Mouse (Mus musculus): Measurements from ENCODE around the gene Nlrp3.
A peak's percentile ranks its signal among the peaks of the same experiment; 100 is the strongest.

Nlrp3 gene

DNA sequence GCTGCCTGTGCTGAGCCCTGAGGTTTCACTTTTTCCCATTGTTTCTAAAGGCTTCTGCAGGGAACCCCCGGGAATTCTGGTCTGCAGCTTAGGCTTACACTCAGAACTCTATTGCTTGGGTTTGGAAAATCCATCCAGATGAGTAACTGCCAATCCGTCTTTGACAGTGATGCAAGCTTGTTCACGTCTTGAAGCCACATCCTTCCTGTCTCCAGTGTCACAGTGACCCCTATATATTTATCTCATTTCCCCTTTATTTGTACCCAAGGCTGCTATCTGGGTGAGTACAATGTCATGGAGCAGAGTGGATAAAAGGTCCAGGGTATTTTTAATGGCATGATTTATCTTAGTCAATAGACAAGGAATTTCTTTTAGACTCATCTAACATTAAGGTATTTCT, at the start of gene Nlrp3:
Gene Nlrp3, plus strand, starts transcription at position 245 of the 400 bp plus-strand sequence.
- DNase-seq (ENCODE audit: low spot score) = no peak

DNA sequence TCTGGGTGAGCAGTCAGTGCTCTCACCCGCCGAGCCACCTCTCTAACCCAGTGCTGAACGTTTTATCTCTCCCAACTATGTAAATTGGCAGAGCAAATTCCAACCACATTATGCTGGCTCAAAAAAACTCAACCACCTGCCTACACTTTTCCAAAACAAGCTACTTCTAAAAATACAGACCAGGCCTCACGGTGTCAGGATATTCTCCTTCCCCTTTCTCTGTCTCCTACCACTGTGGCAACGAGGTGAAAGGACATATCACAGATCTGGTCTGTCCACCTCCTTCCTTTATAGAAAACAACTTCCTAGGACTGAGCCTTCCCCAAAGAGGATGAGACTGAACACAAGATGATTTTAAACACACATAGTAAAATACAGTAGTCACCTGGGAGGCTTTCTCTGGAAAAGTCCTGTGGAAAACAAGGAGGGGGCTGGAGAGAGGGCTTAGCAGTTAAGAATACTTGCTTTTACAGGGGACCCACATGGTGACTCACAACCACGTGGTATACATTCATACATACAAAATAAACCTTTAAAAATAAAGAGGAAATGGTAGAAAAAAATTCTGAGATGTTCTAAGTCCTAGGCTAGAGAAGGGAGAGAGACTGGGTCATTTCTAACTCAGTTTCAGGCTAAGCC, 44.6 kb upstream of the Nlrp3 start:
- no peak for DNase-seq (ENCODE audit: low spot score)

DNA sequence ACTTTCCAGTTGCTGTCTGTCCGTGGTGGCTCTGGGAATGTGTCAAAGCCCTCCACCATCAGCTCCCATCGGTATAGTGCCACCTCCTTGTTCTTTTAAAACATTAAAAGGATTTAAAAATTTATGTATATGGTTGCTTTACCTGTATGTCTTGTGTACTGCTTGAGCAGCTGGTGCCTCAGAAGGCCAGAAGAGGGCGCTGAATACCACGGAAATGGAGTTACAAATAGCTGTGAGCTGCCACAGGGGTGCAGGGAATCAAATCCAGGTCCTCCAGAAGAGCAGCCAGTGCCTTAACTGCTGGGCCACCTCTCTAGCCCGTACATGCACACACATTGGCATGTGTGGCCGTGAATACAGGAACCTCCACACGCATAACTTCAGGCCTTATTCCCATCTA, 43.6 kb upstream of the Nlrp3 start:
- no peak for DNase-seq (ENCODE audit: low spot score)

DNA sequence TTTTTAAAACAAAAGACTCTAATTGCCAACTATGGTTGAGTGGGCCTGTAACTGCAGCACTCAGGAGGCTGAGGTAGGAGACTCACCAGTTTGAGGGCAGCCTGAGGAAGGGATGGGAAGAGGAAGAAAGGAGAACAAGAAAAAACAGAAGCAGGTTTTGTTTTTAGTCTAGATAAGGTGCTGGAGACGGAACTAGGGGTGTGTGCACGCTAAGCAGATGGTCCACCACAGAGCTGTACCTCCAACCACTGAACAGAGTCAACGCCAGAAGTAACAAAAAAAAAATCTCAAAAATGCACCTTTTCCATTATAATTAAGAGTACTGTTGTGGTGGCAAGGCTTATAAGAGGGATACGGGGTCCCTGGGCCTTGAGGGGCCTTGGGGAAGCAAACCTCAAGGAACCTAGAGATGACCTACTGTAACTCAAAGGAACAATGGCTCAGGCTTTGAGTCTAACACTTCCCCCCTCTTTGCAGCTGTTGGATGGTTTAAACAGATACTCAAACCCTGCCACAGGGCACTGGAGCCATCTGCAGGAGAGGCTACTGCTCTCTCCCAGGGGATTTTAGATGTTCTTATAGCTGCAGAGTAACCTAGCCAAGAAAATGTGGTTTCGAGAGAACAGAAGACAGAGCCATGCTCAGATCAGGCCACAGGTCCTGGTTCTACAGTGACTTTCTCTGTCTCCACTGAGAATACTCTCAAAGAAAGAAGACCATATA, 39.2 kb upstream of the Nlrp3 start:
- DNase-seq (ENCODE audit: low spot score) = no peak

DNA sequence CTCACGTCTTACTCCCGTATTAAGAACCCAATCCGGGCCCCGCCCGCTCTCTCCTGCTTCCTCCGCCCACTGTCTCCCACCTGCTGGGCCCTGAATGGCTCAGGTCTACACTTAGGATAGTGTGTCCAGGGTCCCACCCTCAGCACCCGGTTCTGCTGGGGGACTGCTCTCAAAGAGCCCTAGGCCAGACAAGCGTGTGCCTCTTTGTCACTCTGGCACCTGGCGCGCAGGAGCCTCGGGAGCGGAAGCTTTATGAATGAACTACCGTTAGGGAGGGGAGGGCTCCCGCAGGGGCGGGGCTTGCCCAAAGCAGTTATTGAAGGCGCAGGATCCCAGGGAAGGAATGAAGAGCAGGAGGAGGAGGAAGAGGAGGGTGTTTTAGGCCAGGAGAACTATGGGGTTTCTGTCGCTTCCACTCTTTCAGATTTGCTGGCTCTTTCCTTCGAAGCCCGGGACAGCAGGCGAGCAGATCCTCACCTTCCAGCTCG, 36.0 kb upstream of the Nlrp3 start:
- peak; percentile 53 for DNase-seq (ENCODE audit: low spot score)

DNA sequence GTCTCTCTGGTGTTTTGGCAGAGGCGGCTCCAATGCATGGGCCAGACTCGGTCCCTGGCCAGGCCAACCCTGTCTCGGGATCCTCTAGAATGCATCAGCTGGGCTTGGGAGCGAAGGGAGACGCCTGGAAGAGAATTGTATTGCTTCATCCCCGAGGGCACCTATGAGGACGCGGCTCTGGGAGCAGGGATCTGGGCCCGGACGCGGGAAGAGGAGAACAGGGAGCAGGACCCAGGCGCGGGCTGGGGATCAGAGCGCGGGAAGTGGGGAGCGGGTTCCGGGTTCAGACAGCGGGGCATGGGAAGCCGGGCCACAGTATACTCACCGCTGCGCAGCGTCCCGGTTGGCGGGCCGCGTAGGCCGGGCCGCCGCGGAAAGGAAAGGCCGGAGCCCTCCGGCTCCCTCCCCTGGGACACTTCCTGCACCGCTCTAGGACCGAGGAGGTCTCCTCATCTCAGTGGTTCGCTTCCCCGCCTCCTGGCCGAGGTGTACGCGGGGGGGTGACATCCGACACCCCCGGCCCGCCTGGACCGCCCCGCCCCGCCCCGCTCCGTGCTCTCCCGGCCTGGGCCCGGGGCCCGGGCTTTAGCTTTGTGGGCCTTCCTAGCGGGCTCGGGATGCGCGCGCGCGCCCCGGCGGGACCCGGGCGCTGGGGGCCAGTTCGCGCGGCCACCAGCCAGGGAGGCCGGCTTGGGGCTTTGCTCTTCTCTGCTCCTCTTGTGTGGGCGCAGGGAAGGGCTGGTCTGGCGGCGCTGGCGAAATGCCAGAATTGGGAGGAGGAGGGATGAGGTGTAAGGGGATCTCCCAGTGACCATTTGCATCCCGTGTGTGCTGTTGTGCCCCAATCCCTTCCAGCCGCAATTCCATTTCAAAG, 35.3 kb upstream of the Nlrp3 start:
- peak; percentile 89 for DNase-seq (ENCODE audit: low spot score)

DNA sequence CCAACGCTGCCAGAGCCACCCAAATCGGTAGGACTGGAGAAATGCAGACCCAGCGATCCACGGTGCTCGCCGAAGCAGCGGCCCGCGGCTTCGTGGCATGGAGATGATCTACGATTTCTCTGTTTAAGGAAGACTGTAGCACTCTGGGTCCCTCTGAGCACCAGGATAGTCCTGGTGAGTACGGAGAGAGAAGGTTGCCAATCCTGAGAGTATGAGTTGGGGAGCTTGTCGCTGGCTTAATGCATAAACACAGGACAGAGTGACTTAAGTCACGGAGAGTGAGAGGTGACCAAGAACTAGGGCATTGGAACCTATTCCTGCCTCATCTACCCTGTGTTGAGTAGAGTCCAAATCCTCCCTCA, 34.7 kb upstream of the Nlrp3 start:
- no peak for DNase-seq (ENCODE audit: low spot score)

DNA sequence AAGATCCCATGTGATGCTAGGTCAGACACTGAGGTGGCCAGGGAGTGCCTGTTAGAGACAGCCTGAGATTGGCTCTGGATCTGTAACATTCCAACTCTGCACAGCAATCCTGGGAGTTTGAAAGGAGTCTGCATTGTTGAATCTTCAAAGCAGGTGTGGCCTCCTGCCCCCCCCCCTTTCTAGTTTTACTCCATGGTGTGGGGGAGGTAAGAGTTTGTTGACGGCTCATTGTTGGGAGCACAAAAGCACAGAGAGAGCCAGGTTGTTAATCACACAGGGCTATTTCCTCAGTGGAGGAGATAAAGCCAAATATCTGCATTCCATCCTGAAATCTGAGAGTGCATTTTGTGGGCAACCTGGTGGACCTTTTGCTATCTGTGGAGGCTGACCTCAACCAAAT, 29.8 kb upstream of the Nlrp3 start:
- no peak for DNase-seq (ENCODE audit: low spot score)

DNA sequence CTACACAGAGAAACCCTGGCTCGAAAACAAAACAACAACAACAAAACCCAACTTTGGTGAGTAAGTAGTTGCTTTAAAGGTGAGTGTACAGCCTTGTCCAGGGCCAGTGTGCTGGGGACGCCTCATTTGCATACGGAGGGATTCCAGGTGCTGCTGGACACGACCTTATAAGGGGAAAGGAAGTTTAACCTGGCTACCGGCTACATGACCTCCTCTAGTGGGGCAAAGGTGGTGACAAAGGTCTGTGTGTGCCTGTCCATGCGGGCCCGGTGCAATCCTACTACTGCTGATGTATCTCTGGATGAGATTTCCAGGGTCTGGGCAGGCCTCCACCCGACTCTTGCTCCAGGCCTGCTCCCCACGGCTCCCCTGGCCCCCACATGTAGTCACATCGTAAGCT, 28.6 kb upstream of the Nlrp3 start:
- no peak for DNase-seq (ENCODE audit: low spot score)

DNA sequence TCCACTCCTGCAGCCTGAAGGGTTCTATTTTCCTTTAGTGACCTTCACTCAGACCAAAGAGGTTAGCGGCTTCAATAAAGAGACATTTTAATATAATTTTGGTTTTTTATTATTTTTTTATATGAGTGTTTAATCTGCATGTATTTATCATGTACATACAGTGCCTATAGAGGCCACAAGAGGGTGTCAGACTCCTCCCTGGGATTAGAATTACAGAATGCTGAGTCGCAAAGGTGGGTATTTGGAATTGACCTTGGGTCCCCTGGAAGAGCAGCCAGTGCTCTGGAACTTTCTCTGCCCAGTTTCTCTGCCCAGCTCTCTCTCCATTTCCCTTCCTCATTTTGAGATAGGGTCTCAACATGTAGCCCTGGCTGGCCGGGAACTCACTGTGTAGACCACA, 27.8 kb upstream of the Nlrp3 start:
- no peak for DNase-seq (ENCODE audit: low spot score)

DNA sequence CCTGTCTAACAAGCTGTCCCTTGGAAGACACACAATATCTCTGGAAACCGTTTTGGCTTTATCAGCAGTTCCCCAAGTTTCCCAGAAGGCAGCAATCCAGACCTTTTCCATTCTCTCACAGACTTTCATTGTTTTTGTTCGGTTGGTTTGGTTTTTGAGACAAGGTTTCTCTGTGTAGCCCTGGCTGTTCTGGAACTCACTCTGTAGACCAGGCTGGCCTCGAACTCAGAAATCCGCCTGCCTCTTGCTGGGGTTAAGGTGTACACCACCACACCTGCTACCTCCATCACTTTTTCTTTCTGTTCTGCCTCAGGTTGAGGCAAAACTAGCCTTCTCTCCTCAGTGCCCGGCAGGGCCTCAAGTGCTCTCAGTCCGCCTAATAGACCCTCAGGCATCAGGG, 27.0 kb upstream of the Nlrp3 start:
- no peak for DNase-seq (ENCODE audit: low spot score)

DNA sequence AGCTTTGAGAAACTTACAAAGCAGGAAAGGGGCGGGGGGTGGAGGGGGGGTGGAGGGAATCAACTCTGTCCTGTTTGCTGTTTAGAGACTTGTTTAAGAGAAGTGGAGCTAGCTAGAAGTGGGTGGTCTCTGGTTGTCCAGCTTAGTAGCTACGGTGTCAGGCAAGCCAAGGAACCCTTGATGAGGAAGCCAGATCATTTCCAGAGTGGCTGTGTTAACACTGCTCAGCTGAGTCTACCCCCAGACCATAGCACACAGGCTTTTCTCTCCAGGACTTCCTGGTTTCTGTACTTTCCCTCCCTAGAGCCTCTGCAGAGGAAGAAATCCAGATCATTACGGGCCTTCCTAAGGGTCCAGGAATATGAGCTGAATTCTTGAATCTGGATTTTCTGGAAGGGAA, 26.6 kb upstream of the Nlrp3 start:
- DNase-seq (ENCODE audit: low spot score) = no peak

DNA sequence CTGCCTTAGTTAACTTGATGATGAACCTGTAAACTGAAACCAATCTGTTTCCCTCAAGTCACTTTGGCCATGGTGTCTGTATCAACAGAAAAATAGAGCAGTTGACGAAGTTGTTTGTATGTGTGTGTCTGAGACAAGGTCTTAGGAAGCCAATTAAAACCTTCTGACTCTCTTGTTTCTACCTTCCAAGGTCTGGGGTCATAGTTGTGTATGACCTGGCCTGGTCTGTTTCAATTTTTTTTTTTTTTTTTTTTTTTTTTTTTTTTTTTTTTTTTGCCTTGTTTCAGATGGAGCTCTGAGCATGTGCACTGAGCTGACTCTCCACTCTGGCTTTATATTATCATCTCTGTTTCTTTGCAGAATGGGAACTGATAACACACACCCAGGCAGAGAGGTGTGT, 23.9 kb upstream of the Nlrp3 start:
- no peak for DNase-seq (ENCODE audit: low spot score)

DNA sequence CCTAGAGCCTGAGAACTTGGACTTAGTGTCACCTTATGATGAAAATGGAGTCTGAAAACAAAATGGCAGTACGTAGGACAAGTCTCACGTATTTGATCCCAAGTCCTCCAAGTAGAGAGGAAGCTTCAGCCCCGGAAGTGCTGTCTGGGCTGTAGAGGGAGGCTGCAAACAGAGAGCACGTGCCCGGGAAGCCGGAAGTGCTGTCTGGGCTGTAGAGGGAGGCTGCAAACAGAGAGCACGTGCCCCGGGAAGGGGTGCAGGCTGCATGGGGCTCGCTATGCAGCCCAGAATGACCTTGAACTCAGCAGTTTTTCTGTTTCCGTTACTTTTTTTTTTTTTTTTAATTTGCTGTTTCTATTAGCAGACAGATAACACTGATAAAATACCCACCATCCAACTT, 23.1 kb upstream of the Nlrp3 start:
- DNase-seq (ENCODE audit: low spot score) = no peak

DNA sequence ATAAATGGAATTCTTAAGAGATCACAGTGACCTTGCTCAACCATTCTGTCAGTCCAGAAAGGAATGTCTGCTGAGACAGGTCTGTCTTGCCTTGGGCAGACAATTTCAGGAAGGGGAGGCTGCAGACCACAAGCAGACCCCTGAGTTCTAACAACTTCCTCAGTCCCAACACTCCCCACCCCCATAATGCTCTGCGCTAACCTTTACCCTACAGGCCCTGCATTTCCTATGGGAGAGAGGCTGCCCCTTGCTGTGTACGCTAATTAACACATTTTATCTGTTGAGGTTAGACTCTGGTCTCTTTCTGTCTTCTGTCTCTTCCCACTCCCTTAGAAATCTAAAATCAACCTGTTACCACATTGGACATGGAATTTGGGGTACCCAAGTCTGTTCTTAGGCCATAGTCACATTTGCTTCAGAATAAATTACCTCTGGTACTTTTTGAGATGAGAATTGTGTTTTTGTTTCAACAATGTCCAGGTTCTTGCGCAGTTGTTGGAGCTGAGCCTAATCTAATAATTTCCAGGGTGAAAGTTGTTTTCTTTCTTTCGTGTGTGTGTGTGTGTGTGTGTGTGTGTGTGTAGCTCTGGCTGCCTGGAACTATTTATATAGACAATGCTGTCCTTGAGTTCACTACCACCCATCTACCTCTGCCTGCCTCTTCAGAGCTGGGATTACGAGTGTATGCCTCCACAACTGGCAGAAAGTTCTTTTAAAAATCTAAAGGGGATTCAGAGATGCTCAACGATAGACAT, 21.4 kb upstream of the Nlrp3 start:
- DNase-seq (ENCODE audit: low spot score) = no peak

DNA sequence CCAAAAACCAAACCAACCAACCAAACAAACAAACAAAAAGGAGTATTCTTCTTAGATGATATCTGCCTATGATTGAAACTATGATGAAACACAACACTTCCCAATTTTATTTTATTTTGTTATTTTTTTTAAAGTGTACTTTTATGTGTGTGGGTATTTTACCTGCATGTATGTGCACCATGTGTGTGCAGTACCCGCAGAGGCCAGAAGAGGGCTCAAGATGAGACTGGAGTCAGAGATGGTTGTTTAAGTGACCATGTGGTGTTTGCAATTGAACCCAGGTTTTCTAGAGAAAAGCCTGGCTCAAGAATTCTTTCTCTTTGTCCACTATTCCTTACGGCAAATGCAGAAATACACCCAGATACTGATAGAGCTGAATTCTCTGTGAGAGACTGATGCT, 17.2 kb upstream of the Nlrp3 start:
- no peak for DNase-seq (ENCODE audit: low spot score)

DNA sequence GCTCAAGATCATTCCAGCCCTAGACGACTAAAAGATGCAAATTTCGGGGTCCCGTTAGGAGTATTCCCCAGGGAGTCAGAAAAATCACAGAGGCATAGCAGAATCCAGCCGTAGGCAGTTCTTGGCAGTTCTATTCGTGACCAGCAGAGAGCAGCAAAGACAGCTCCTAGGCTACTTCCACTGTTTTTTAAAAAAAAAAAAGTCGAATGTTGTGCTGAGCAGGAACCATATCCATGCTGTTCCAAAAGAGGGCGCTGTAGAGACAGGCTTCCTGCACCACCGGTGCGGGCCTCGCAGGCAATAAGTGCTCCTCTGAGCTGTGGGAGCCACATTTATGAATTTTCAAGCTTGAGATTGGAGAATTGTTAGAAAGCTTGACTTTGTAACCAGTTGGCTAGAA, 16.1 kb upstream of the Nlrp3 start:
- peak; percentile 52 for DNase-seq (ENCODE audit: low spot score)

DNA sequence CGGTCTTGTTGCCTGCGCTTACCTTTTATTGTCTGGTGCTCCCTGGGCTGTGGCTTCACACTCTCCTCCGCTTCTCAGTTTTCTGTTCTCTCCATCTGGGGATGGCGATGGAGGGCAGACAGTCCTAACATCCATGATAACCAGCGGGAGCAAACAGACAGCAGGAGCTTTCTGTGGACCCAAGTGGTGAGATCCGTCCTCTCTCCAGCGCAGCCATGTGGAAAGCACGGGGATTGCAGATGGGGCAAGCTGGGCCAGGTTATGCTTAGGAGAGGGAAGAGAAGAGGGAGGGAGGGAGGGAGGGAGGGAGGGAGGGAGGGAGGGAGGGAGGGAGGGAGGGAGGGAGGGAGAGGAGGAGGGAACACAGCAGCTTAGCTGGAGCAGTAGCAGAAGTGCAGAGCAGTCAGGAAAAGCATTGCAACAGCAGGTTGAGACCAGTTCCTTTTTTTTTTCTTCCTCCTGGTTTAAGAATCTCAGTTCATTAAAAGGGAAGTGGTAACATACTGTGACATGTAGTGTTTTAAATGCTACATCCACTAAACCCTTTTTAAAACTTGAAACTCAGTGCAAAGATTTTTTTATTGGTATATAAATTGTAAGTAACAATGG, 14.8 kb upstream of the Nlrp3 start, which contains the start of gene Zkscan17:
Gene Zkscan17, minus strand, starts transcription at position 280 of the 609 bp plus-strand sequence.
- no peak for DNase-seq (ENCODE audit: low spot score)

DNA sequence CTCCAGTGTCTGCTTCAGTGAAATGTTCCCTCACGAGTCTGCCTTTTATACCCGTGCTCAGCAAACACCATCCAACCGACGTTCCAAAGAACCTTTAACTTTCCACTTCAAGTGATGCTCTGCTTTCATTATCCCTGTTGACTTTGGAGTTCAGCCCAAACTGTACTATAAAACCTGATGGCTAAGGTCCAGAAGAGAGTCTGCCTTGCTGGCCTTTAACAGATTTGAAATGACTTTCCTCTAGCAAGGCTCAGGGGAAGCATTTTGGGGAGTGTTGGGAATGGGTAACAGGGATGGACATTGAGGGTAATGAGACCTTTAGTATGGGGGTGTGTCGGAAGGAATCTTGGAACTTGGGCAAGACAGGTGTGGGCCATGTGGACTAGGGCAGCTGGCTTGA, 11.1 kb upstream of the Nlrp3 start:
- no peak for DNase-seq (ENCODE audit: low spot score)

DNA sequence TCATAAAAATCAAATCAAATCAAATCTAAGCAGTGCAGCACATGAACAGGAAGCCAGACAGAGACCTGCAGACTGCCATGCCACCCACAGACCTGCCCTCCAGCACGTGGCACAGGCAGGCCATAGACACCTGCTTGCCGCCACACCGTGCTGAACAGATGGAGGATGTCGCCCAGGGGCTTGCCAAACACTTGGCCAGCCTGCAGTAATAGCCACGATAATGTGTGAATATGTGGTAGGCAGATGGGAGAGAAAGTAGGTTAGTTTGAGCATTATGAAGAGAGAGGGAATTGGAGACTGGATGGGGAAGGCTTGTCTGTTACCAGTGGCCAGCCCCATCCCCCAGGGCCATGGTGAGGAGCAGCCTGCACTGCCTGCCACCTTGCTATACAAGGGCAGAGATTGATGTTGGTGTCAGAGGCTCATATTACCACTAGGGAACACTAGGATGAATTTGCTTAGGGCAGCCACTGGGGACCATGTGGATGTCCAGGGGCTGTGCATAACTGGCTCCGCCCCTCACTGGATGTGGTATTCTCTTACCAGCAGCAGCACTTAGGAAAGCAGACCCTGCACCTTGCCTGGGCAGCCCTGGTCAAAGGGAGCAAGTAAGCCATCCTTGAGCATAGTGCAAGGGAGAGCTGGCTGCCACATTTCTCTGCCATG, 10.4 kb upstream of the Nlrp3 start:
- no peak for DNase-seq (ENCODE audit: low spot score)

DNA sequence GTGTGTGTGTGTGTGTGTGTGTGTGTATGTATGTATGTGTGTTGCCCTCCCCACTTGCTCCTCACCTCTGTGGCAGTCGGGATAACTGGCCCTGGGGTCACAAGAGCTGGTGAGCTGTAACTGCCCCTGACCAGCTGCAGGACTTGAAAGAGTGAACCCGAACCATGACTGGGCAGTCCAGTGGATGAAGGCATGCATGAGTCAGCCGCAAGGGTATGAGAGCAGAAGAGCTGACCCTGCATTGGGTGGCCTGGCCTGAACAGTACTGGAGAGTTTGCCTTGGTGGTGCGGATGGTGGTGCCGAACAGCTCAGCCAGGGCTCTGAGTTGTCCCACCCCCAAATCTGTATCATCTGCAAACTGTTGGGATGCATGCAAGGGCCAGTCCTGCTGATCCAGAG, 9.8 kb upstream of the Nlrp3 start:
- no peak for DNase-seq (ENCODE audit: low spot score)
